Mouse (Mus musculus) cerebellum, postnatal 14 days (tissue): ENCODE measurements around the gene Hspa12a.

Experiments
- DNase-seq, 2 experiments: peaks; one replicate each; pipeline ENCODE4 v3.0.0; 2021; ENCODE audit warnings: mixed read lengths in 2 of 2

Hspa12a gene

DNA sequence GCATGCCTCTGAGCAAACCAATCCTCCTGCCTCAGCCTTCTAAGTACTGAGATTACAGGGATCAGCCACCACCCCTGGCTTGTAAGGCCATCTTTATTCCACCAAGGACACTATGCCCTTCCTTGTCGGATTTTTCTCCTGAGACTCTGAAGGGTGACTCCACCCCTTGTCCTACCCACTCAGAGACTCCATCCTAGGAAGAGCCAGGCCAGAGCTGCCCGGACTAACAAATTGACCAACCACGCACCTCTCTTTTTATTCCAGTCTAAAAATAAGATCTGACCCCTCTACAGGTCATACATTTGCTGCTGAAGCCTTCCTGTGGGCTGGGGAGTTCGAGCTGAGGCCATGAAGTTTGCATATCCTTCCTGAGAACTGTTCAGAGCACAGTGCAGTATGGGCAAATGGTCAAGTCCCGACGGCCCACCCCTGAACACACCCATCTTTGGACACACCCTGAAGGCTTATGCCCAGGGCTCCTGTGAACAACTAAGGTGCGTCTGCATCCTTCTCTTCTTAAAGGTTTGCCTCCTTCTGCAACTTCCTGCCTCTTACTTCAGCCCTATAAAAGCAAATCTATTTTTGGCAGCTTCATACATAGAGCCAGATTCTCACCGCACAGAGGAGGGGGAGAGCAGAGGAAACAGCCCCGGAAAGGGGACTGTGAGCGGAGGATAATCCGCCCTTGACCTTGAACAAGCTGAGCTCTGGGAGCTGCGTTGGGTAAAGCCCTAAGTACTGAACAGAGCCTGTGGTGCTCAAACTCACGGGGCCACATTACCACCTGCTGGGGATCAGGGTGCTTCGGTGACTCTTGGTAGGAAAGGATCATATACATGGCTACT, 124.7 kb downstream of the Hspa12a start:
- no peak for DNase-seq

DNA sequence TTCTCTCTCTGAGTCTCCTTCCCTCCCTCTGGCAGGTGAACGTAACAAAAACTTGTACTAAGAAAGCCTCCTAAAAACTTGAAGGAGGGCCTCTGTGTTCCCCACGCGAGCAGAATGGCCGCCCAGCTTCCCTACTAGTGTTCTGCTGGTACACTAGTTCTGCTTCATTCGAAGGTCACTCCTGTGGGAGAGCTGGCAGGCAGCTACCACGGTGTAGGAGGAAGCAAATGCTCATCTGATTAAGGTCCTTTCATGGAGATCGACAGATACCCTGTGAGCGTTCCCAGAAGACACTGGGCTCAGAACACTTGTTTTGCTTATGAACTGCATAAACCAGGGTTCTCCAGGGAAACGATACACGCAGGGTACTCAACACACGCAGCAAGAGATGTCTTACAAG, 126.1 kb downstream of the Hspa12a start:
- DNase-seq, result no peak

DNA sequence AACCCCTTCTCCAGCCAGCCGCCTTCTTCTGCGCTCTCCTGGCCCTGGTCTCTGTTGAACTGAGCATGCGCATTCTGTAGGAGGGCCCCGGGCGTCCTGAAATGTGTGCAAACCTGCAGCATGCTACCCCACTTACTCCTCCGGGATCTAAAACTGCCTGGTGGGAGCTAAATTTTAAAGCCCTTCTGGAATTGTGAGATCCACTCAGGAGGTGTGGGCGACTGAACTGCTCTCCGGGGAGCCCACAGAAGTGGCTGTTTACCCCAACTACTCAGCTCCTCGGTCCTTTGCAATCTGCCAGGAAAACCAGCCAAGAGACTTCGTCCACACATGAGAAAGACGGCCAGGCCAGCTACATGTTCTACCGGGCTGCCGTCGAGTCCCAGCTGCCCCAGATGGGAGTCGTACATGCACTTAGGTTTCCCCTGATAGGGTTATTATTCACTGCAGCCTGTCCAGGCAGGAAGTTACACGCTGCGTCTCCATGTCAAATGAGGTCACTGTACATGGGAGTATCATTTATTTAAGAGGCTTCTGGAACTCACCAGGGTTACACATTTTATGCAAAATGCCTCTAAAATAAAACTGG, 126.9 kb downstream of the Hspa12a start:
- no peak for DNase-seq

DNA sequence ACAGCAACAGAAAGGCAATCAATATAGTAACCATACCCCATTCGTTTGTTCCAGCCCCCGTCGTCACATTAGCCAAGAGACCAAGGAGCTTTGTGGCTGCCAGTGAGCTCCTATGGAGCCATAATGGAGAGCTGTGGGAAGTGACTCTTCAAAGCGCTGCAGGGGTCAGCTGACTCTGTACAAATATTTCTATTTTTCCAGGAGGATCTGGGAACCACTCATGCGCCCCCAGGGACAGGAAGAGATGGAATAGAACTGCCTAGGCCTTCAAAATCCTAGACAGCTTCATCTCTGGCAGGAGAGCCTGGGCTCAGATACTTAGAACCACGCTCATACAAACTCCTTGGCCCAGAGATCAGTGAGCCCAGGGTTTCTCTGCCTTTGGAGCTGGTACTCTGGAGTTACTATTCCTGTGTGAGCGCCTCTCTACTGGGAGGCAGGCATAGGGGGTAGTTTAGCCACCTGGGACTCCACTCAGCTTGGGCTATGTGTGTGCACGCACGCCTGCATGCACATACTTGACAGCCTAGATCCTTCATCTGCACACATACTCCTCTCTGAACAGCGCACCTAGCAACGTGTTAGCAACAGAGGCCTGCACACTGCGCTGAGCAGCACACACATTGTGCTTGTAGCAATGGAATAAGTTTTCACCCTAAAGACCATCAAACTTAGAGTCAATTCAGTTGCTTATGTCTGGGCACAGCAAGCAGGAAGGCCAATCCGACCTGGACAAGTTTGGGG, 128.1 kb downstream of the Hspa12a start:
- no peak for DNase-seq

DNA sequence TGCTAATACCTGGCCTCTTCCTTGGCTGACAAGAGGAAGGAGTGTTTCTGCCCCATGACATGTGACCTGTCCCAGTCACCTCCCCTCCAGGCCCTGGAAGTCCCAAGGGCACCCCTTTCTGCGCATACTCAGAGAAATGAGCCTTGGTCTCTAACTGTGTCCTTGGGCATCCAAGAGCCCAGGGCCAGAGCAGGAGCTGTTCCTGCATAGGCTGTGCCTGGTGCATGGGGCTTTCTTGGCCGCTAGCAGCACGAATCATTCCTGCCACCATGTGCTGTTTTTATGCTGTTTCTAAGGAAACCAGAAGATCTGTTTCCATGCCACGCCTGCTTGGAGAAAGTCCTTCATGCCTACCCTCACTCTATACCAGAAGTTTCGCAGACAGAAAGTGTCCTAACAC, 132.9 kb downstream of the Hspa12a start:
- peak in 1 of 2 experiments; percentile 52 for DNase-seq

DNA sequence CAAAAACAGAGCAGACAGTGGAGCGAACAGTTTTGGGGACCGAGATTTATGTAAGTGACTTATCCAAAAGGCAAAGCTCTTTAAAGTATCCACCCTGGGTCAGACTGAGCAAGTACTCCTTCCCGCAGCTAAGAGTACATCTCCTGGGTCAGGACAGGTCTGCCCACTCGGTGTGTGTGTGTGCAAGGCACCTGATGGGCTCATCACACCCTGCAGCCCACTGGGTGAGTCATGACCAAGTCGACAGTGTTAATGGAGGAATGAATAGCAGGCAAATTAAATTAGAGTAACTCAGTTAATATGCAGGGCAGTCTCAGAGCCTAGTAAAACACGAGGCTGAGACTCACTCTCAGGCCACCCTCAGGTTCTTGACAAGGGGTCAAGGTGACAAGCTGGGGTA, 134.6 kb downstream of the Hspa12a start:
- no peak for DNase-seq

DNA sequence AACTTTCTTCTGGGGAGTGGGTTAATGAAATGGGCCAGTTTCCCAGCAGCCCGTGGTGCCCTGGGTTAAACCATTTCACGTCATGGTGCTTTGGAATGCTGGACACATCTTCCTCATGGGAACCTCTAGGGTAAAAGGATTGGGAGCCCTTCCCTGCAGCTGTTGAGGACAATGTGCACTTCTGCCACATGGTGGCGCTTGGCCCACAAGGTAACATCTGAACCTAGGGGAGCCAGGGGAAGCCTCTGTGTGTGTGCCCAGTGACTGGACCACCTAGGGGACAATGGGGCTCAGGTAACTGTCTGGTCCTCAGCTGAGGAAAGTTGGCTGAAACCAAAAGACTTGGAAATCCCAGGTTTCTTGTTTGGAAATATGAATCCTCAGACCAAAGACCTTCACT, 137.1 kb downstream of the Hspa12a start:
- DNase-seq, result peak; percentile 80 to 81

DNA sequence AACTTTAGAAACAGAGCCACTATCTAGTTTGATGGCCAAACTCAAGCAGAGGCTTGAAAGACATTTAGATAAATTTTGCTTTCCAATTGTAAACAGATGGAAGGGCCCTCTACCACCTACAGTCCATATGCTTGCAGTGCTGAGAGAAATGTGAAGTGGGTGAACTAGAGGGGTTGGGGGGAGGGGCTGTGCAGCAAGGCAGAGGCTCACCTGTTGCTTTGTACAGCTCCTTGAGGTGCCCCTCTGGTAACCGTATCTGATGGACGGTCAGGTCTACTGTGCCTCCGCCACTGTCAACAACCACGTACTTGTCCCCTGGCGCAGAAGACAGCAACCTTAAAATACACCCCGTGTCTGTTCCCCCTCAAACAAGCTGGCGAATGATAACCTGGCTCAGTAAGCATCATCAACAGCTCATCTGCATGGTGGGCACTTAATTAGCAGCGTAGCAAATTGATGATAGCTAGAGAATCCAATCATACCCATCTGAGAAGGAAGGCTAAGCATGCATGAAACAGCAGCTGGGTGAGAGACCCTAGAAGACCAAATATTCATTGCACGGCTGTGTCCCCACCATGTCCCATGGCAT, 138.2 kb downstream of the Hspa12a start:
- DNase-seq, result no peak

DNA sequence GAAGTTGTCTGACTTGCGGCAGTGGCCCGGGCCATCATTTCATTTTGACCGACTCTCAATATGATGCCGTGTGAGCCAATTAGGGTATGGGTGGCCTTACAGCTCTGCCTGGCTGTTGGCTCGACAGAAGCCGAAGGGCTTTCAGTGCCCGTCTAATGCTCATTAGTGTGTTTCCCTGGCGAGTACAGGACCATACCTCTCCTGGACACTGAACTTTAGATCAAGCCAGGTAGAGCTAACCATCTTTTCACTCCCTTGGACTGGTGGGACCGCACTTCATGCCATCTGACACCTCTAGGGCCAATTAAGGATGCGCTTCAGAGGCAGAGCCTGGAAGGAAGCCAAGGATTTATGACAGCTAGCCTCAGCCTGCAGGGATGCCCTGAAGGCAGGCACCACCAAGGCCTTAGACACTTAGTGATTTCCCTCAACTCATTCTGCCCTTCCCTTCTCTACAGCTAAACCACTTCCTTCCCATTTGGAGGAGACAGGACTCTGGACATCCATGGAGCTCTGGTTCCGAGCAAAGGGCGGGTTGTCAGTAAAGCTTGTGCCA, 148.3 kb downstream of the Hspa12a start:
- DNase-seq, result peak; percentile 49 to 53

DNA sequence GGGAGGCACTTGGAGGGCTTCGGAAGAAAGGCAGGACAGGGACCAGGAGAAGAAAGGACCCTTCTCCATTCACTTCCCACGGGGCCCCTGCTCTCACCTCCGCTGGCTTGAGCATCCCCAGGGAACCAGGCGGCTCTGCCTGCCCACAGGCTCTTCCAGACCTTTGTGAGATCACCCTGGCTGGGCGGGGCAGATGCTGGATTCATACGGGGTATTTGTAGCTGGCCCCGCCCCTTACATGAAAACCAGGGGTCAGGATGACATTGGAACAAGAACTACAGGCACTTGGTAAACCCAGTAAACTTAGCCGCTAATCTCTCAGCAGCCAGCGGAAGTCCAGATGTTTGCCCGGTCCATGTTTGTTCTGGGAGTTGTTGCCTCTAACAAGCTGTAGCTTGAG, 149.2 kb downstream of the Hspa12a start, which contains the start of gene 1700019N19Rik:
Gene 1700019N19Rik (minus strand): TSS at position 178 of the 400 bp plus-strand sequence.
- DNase-seq, result no peak

DNA sequence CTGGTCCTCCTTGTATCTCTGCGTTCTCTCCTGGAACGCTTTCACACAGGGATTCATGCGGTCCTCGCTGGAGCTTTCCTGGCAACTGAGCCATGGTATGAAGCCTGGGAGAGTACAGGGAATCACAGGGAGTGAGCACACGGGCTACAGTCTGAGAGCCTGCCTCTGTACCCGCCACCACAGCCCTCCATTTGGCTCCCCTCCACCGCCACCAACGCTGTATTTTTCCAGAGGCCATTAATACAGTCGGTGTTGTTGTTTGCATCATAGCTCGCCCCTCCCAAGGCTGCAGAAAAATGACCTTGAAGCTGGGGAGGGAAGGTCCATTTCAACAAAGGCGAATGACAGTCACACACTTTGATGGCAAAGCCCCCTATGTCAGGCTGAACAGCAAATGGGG, 154.3 kb downstream of the Hspa12a start:
- no peak for DNase-seq

DNA sequence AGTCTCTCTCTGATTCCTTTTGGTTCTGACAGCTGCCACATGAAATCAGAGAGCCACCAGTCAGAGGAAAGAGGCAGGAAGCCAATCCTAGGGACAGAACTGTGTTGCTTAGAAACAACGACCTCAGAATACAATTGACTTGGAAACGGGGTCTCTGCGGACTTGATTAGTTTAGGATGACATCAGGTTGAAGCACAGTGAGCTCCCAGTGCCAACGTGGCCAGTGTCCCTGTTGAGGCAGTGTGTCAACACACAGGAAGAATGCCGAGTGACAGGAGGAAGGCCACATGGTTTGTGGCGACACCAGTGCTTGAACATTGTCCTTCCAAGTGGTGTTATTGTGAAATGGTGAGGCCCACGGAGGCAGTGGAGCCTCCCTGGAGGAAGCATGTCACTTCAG, 159.5 kb downstream of the Hspa12a start:
- DNase-seq, result peak; percentile 56 to 64

DNA sequence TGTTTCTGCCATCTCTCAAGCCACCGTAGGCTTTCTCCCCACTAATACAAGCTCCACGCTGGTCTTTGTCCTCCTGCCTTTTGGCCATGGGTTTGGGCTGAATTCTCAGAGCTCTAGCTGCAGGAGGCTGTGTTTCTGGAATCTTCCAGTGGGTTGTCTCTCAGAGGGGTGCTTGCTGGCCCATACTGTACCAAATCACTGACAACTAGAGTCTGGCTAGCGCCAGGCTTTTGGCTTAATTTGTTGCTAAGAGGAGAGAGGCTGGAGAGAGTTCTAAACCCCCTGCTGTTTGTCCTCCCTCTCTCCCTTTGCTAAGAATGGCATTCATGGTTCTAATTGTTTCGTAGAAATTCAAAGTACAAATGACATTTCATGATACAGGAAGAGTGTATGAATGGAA, 161.9 kb downstream of the Hspa12a start:
- DNase-seq, result peak; percentile 27 to 51

DNA sequence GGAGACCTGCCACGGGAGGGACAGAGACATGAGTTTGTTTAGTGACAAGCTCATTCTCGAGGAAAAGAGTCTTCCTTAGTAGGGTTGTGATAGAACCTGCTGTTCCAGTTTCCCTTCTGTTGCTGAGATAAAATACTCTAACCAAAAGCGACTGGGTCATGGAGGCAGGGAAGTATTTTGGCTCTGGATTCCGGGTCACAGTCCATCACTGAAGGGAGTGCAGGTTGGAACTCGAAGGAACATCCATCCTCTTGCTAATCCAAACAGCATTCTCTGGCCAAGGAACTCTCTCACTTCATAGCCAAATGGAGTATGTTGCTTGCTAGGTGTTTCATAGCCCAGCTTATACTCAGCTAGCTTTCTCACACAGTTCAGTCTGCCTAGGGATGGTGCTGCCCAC, 167.0 kb downstream of the Hspa12a start:
- no peak for DNase-seq

DNA sequence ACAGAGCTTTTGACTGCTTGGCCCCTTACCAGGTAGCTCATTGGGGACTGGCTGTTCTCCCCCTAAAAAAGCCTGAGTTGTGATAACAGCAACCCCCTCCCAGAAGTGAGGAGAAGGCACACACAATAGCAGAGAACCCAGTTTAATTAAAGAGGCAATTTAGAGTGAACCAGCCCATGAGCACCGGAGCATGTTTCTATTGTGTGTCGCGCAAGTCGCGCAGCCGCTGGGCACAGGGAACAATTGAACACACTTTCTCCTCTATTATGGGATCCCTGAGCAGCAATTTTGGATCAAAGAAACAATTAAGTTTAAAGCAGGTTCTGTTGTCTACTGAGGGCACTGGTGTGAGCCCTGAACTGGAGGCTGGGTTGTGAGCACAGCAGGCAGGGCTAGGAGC, 176.1 kb downstream of the Hspa12a start:
- no peak for DNase-seq

DNA sequence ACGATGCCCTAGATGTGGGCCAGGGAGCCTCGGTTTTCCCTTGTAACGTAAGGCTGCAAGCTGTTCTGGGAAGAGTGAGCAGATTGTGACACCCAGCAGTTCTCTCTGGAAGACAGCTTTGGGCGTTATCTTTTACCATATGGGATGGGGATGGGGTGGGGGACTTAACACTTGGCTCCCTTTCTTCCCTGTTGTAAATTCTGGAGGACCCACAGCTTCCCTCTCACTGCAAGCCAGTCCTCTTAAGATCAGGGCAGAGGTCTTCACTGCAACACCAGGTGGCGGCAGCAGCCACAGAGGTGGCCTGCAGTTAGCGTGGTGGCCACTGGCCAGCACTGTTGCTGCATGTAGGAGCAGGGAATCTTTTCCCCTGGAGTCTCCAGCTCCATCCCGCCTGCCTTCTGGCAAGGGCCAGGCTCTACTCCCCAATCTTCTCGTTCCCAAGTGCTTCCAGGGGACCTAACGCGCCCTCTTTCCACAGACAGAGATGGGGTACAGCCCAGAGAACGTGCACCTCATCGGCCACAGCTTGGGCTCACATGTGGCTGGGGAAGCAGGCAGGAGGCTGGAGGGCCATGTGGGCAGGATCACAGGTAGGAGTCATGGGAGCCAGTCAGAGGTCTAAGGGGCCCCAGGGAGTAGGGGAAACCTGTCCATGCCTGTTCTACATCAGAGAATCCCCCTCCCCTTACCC, 180.5 kb downstream of the Hspa12a start:
- peak; percentile 66 to 76 for DNase-seq

DNA sequence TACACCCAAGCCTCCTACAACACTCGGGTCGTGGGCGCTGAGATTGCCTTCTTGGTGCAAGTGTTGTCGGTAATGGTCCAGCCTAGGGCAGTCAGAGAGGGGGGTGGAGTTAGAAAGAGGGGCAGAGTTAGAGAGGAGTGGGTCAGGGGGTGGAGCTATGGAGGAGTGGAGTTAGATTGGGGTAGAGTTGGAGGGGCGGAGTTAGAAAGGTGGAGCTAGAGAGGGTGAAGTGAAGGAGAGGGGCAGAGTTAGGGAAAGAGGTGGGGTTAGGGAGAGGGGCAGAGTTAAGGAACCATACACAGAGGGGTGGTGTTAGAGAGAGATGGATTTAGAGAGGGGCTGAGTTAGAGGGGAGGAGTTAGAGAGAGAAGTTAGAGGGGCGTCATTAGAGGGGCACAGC, 181.1 kb downstream of the Hspa12a start:
- DNase-seq, result no peak

DNA sequence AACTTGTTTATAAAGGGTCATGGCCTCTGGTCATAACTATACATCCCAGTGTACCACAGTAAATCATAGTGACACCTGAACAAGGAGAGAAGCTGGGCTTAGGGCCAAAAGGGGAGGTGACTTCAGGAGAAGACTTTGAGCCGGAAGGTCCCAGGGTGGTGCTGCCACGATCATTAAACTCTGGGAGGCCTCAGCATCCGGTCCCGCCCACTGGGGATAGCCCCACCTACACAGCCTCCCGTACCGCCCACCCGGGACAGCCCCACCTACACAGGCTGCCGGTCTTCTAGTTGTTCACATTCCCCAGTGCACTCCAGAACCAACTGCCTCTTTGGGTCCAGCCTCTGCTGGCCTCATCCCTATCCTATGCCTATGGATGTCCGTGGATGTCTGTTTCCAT, 184.0 kb downstream of the Hspa12a start, which contains the start of gene Pnliprp2:
Gene Pnliprp2 (plus strand): TSS at position 297 of the 400 bp plus-strand sequence.
- DNase-seq, result no peak

DNA sequence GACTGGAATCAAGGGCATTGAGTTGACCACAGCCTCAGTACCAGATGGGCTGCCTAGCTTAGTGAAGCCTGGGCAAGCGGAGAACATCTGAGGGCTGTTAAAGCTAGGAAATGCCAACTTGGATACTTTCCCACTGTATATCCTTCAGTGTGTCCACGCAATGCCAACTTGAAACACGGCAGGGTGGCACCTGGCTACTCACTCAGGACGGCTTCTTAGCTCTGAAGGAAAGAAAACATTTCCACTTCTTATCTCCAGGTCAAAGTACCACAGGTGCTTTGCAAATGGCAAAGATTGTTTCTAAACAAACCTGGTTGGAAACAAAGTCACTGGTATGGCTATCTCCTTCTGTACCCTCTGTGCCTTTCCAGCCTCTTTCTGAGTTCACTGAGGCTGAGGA, 184.6 kb downstream of the Hspa12a start:
- peak in 1 of 2 experiments; percentile 14 for DNase-seq

DNA sequence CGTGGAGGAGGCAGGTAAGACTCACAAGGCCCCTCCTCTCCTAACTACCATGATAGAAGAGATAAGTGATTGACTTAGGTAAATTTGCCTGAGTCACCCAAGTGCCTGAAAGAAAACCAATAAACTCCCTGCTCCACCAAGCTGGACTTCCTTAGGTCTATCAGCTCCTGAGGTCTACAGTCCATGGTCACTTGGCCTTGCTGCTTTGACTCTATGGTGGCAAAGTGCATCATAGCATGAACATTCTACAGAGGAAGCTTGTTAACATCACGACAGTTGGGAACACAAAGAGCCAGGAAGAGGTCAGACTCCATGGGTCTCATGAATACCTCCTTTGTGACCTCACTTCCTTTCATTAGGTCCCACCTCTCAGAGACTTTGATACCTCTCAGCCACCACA, 191.9 kb downstream of the Hspa12a start:
- DNase-seq, result no peak

DNA sequence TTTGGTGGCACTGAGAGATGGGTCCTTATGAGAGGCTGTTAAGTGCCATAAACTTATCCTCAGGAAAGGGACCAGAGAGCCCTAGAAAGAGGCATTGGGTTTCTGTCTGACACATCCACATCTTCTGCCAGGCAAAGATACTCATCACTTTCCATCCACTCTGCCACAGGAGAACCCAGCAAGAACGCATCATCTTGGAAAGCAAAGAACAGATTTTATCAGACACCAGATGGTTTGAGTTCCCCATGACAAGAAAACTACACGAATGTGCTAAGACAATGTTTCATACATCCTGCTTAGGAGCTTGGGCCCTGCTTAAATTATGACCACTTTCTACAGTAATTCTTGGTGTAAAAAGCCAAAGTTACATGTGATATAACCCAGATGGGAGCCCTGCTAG, 192.6 kb downstream of the Hspa12a start:
- DNase-seq, result no peak

DNA sequence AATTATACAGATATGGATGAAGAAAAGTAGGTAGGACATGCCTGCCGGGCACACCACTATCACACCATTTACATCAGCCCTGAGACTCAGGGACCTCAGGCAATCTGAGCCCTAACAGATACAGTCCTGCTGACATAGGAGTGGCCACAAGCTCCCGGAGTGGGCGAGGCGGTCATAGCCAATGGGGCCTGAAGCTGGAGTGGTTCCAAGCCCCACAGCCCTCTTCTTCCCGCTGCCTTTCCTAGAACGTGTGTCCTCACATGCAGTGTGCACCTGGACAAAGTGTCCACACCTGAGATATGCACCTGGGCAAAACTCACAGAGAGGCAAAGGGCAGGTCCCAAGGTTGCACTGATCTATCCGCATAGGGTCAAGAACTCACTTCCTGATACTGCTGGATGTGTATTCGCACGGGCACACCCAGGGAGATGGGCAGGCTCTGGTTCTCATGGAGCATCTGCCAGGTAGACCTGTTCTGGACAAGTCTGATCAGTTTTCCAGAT, 195.9 kb downstream of the Hspa12a start:
- DNase-seq, result no peak
